Mouse (Mus musculus) c-Kit-positive CD71-positive TER-119-negative erythroid progenitor cells, embryonic 14.5 days (primary cell): ENCODE results near the gene Fscn2.

Experiments
- DNase-seq: peaks from one replicate; pipeline ENCODE4 v3.0.0-alpha.2; 2013; ENCODE audit warnings: low read depth

Fscn2 gene

DNA sequence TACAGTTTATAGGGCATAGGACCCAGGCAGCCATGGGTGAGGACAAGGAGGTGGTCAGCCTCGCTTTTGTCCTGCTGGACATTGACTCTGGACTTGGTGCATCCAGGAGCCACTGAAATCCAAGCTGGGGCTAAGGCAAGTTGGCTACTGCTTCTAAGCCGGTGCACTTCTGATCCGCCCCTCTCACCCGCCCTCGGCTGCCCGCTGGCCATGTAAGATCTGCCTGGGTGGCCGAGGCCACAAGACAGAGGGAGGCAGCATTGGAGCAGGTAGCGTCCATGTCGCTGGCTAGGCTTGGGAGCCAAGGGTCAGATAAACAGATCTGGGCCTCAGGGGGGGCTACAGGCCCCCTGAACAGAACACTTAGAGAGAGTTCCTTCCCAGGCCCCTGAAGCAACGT lies at the start of gene Fscn2:
TSS of gene Fscn2 (plus strand) at position 240 of the 400 bp plus-strand sequence.
- no peak for DNase-seq

DNA sequence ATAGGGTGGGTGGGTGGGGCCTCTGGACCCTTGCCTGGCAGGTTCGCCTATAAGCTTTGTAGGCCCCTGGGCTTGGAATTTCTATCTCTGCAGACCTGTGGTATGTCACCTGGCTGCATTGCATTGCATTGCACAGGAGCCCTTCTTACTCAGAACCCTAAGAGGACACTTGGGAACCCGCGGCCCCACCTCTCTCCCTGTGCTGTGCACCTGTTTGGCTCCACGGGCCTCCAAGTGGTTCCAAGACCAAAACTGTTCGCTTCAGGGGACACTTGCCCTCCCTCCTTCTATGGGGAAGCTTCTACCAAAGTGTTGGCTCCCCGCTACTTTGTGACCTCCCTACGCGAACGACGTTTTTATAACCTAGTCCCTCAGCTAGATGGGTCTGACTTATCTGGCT lies 49.8 kb upstream of the Fscn2 start:
- no peak for DNase-seq

DNA sequence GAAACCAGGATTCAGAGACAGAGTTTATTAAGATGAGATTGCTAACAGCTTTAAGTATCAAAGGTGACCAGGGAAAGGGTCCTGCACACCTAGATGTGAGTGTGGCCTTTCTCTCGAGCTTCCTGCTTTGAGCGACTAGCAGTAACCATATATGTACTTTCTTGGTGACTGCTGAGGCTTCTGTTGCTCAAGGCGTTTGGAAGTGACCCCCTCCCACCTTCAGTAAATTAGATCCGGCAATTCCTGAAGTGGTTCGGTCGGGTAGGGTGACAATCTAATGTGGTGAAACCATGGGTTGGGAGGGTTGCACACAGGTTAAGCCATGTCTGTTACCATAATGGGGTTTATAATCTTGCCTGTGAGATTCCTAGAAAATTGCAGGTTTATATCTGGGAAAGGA lies 49.3 kb upstream of the Fscn2 start:
- no peak for DNase-seq

- DNase-seq, result no peak
Observed at GRCm38 (mm10) chr11:120313906-120314685, 47.2 kb upstream of the Fscn2 start.

GRCm38 (mm10) chr11:120314721-120315415 lies 46.5 kb upstream of the Fscn2 start:
- no peak for DNase-seq

- DNase-seq, result no peak
Observed at GRCm38 (mm10) chr11:120315416-120315761, 45.9 kb upstream of the Fscn2 start.

- DNase-seq, result peak; percentile 93
Observed at GRCm38 (mm10) chr11:120315832-120316689, 45.3 kb upstream of the Fscn2 start.

DNA sequence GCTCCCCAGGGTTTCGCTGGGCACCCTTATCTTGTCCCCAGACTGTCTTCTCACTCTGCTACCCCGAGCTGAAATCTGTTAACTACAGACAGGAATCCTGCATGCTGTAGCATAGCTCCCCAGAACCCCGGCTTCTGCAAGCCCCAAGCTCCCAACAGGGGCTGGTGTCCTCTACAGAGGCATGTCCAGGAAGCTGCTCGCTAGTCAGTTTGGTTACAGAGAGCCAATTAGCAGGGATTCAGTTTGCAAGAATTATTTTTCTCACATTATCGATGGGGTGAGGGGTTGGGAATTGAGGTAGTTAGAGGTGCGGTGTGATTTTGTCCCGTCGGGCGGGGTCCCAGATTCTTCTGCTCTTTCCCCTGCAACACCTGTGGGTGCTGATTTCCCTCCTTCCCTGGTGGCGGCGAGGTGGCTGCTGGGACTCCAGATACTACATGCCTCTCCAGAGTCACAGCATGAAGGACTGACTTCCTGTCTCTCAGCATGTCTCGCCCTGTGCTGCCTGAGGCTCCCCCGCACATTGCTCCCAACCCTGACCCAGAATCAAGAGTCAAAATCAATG lies 44.6 kb upstream of the Fscn2 start:
- DNase-seq, result no peak

DNA sequence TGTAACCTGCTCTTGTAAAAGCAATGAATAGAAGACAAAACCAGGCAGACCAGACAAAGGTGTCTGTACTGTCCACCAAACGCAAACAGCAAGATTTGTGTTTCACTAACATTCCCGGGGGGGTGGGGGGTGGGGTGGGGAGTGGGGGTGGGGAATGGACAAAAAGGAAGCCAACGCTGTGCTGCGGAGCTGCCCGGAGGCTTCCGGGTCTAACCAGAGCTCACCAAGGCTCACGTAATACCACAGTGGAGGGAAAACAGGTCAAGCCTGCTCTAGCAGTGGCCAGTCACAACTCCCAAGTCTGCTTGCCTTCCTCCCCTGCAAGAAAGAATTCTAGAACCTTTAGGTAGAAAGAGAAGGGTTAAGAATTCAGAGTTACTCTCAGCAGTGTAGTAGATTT lies 43.9 kb upstream of the Fscn2 start:
- DNase-seq, result no peak

DNA sequence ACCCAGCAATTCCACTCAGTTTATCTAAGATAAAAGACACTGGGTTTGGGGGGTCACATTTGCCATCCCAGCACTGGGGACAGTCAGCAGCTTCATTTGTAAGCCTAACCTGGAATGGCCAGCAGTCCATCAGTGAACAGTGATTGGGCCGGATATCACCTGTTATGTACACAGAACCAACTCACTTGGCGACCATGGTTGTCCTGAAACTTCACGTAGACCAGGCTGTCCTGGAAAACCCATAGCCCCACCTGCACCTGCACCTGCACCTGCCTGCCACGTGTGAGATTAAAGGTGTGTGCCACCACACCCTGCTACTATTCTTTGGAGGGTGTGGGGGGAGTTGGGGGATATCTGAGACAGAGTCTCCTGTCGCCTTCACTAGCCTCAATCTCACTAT lies 42.0 kb upstream of the Fscn2 start:
- no peak for DNase-seq

DNA sequence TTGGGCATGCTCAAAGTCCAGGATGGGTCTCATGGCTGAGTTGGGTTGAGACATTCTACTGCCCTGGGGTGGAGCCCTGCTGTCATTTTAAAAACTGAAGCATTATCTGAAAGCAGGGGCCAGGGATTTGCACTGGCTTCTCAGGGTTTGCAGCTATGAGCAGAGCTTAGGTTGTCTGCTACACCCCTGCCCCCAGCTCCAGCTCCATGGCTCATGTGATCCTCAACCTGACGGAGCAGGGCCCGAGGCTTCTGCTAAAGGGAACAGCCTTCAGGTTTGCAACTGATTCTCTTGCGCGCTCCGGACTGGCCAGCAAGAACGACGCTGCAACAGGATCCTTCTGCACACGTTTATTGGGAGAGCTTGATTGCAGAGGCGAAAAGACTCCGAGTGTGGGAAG lies 41.2 kb upstream of the Fscn2 start:
- no peak for DNase-seq

DNA sequence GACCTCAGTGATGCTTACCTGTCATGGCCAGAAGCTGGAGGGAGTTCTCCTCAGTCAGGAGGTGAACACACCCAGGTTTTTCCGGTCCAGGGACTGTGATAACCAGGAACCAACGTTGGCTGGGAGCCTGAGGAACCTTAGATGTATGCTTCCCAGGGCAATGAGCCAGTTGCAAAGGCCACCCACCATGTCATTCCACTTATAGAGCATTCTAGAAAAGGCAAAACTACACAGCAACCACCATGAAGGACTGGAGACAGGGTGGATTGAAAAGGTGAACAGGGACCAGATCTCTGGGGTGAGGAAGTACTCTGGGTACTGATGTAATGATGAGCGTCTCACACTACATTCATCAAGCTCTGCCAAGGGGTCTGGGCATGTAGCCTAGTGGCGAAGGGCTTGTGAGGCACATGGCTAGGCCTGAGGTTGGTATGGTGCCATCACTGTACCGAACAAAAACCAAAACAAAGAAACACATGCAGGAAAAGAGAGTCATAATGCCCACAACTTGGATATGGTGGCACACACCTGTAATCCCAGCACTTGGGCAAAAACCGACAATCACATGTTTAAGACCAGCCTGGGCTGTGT lies 25.8 kb upstream of the Fscn2 start:
- no peak for DNase-seq

GRCm38 (mm10) chr11:120337447-120337846 lies 23.9 kb upstream of the Fscn2 start:
- no peak for DNase-seq

- DNase-seq, result no peak
Observed at GRCm38 (mm10) chr11:120338786-120339185, 22.5 kb upstream of the Fscn2 start.

DNA sequence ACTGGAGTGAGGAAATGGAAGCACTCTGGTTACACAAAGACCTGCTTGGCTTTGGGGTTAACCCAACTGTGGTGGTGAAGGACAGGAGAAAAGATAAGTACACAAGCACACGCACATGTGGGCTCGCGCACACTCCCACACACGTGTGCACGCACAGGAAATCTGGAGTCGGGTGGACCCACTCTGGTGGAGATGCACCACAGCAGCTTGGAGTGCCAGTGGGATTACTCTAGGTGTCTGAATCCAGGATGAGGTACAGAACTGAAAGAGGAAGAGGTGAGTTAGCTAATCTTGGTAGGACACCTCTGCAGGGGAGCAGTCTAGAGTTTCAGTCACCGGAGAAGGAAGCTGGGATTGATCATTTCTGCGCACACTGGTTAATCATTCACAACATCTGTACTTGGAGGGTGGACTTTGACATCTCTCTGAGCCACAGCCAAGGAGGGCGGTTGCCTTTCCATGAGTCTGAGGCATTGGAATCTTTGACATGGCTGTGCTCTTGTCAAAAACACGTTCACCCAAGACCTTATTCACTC lies 21.3 kb upstream of the Fscn2 start:
- no peak for DNase-seq

DNA sequence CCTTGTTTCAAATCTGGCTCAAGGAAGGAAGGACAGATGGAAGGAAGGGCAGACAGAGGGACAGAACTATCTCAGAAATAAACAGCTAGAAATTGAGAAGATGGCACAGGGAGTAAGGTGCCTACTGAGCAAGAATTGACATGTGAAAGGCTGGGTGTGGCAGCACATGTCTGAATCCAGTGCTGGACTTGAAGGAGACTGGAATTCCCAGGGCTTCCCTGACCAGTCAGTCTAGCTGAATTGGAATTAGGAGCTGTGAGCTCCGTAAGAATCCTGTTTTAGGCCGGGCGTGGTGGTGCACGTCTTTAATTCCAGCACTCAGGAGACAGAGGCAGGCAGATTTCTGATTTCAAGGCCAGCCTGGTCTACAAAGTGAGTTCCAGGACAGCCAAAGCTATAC lies 19.7 kb upstream of the Fscn2 start:
- DNase-seq, result no peak

DNA sequence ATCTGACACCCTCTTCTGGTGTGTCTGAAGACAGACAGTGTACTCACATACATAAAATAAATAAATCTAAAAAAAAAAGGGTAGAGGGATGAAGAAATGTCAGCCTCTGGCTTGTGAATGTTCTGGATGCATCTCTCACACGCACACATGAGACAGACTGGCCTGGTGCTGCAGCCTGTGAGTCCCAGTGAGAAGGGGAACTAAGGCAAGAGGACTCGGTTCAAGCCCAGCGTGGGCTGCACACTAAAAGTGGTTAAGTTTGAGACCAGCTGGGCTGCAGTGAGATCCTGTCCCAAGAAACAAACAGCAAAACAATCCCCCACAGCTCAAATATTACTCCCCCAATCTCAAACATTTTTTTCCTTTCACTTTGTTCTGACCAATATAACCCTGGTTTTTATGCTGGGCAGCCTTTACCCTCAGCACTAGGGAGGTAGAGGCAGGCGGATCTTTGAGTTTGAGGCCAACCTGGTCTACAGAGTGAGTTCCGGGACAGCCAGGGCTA lies 18.6 kb upstream of the Fscn2 start:
- DNase-seq, result no peak

- no peak for DNase-seq
Observed at GRCm38 (mm10) chr11:120343519-120344309, 17.6 kb upstream of the Fscn2 start.

DNA sequence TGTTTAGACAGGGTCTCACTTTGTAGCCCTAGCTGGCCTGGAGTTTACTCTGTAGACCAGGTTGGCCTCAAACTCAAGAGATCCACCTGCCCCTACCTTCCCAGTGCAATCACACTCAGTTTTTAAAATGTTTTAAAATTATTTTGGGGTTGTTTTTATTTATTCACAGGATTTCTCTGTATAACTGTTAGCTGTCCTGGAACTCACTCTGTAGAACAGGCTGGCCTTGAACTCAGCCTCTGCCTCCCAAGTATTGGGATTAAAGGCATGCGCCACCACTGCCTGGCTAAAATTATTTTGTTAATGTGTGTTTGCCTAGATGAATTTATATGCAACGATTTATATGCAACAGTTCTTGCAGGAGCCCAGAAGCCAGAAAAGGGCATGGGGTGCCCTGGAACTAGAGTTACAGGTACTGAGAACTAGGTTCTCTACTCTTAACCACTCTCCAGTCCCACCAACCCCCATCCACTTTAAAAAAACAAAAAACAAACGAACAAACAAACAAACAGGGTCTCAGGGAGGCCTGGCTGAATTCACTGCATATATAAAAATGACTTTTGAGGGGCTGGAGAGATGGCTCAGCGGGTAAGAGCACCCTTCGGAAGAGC lies 16.9 kb upstream of the Fscn2 start:
- no peak for DNase-seq

- DNase-seq, result peak; percentile 48
Observed at GRCm38 (mm10) chr11:120345067-120345681, 16.2 kb upstream of the Fscn2 start.
